Mouse (Mus musculus) stomach, embryonic 15.5 days (tissue): Measurements from ENCODE around the gene Selenon. TPM values are rescaled to one million over a fixed set of nuclear protein-coding genes. Genes with fewer than 3 reads are reported as not detected.
"Not testable (repeated sequence)": the region's sequence is repeated elsewhere in the genome, so short reads cannot be mapped to it uniquely, and the experiment has no call there.

Experiments
- ATAC-seq: fragments of 200-750 bp; cut with Nextera tagmentation; 2 replicates; pipeline ENCODE4 v1.8.0; 2017; ENCODE audit warnings: low read depth, moderate number of reproducible peaks, moderate TSS enrichment; ENCODE audit not compliant: insufficient read depth, low FRiP score
- H3K27ac ChIP-seq: fragments of 300-500 bp; sonication (generic); 2 replicates; pipeline ENCODE4 v1.5.1; 2015; ENCODE audit warnings: mild to moderate bottlenecking, inconsistent platforms
- H3K27me3 ChIP-seq: fragments of 300-500 bp; sonication (generic); replicated peaks from 2 replicates; pipeline ENCODE4 v1.6.1; 2015; ENCODE audit warnings: inconsistent platforms
- H3K36me3 ChIP-seq: fragments of 300-500 bp; sonication (generic); 2 replicates; pipeline ENCODE4 v1.6.1; 2015; ENCODE audit warnings: inconsistent platforms
- H3K4me1 ChIP-seq: fragments of 300-500 bp; sonication (generic); 2 replicates; pipeline ENCODE4 v1.6.1; 2015; ENCODE audit warnings: inconsistent platforms
- H3K4me2 ChIP-seq: fragments of 300-500 bp; sonication (generic); 2 replicates; pipeline ENCODE4 v1.6.1; 2015; ENCODE audit warnings: mild to moderate bottlenecking, inconsistent platforms
- H3K4me3 ChIP-seq: fragments of 300-500 bp; sonication (generic); replicated peaks from 2 replicates; pipeline ENCODE4 v1.5.1; 2015; ENCODE audit warnings: inconsistent platforms
- H3K9ac ChIP-seq: fragments of 300-500 bp; sonication (generic); 2 replicates; pipeline ENCODE4 v1.6.1; 2015; ENCODE audit warnings: inconsistent platforms
- H3K9me3 ChIP-seq: fragments of 300-500 bp; sonication (generic); 2 replicates; pipeline ENCODE4 v1.6.1; 2016; ENCODE audit warnings: inconsistent platforms
- WGBS: fragments of 180-500 bp; shearing (Covaris S2); methylation state at CpG from one replicate; pipeline ENCODE4 v1.1.7; 2015; 5-methylcytosine and 5-hydroxymethylcytosine counted together
- polyA plus RNA-seq: library from polyadenylated mRNA; unstranded; fragments of >200 nt; fragmentation: Nextera tagmentation; extraction: Ambion mirVana; gene quantifications from 2 replicates; pipeline ENCODE4 v1.2.1, GENCODE M21; 2015

The Selenon gene
- polyA plus RNA-seq, 1 experiment from 2014 or later = 33.0 TPM

DNA sequence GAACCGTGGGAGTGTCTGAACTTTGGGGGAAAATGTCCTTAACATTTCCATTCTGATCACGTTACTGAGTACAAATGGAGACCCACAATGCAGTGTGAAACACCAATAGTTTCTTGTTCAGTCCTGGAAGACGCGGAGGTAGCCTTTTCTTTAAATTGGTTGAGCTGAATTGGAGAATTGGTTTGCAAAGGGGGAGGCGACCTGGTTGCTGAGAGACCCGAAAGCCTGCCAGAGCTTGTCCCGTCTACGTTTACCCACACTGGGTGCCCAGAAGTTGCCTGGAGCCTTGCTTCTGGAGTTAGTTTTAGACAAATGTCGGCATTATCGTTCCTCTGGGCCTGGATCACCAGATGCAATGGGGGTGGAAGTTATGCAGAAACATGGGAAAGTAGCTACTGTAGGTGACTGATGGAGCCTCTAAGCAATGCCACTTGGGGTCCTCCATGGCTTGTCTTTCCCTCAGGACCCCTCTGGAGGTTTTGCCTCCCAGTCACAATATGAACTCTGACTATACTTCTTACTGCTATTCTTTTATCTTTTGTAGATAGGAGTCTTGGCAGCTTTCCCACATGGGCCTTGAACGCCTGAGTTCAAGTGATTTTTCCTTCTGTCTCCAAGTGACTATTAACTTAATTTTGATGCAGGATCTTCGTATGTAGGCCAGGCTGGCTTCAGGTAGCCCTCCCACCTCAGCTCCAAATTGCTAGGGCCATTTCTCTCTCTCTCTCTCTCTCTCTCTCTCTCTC is 53.8 kb downstream of the Selenon start:
- Histone ChIP-seq H3K27me3 (no peaks in the 10 kb centered on the region), H3K4me3 (no peak overlapping the region), H3K36me3 (no peaks in the 10 kb centered on the region), H3K27ac (0 out of 2 replicates have a peak overlapping the region, but pooled peaks have one; percentile 0), H3K4me2 (peak overlapping the region; percentile 98), H3K9ac (no peak overlapping the region), H3K9me3 (no peaks in the 10 kb centered on the region), H3K4me1 (peaks cover 26% of the 10 kb centered on the region)
- WGBS = 71% methylated on average over 12 of the region's 12 CpGs
- no peak for ATAC-seq

GRCm38 (mm10) chr4:134497223-134497622 is 54.7 kb downstream of the Selenon start:
- peak overlapping the region; percentile 56 for H3K4me3 ChIP-seq
- H3K9ac ChIP-seq = peak overlapping the region; percentile 42
- H3K4me1 ChIP-seq = peaks cover 26% of the 10 kb centered on the region
- no peak for ATAC-seq
- peak overlapping the region; percentile 98 for H3K4me2 ChIP-seq
- no peaks in the 10 kb centered on the region for H3K9me3 ChIP-seq
- H3K27ac ChIP-seq = peak overlapping the region; percentile 61; the same call in 1 of the 2 replicates
- no peaks in the 10 kb centered on the region for H3K27me3 ChIP-seq
- no peaks in the 10 kb centered on the region for H3K36me3 ChIP-seq
- 13% methylated on average over 6 of the region's 6 CpGs for WGBS

- peak within 1 kb of the TSS; percentile 42 for H3K9ac ChIP-seq
- whole genome bisulfite sequencing = 4% methylated on average over 35 of the region's 35 CpGs
- H3K4me2 ChIP-seq = peak within 1 kb of the TSS; percentile 98
- peaks cover 26% of the 10 kb centered on the region for H3K4me1 ChIP-seq
- no peaks in the 10 kb centered on the region for H3K27me3 ChIP-seq
- no peaks in the 10 kb centered on the region for H3K9me3 ChIP-seq
- H3K4me3 ChIP-seq = peak within 1 kb of the TSS; percentile 56
- no peaks in the 10 kb centered on the region for H3K36me3 ChIP-seq
- peak; percentile 65 for ATAC-seq
- peak within 1 kb of the TSS; percentile 61 for H3K27ac ChIP-seq
Measured at GRCm38 (mm10) chr4:134496595-134497210, 55.3 kb downstream of the Selenon start, which contains the start of gene Paqr7. Gene Paqr7 (plus strand): TSS chr4:134496697.

- H3K4me2 ChIP-seq = no peak overlapping the region
- no peak overlapping the region for H3K9ac ChIP-seq
- H3K9me3 ChIP-seq = no peaks in the 10 kb centered on the region
- H3K27me3 ChIP-seq = no peaks in the 10 kb centered on the region
- no peaks in the 10 kb centered on the region for H3K36me3 ChIP-seq
- WGBS = 63% methylated on average over 5 of the region's 5 CpGs
- H3K4me1 ChIP-seq = peaks cover 26% of the 10 kb centered on the region
- no peak for ATAC-seq
- H3K27ac ChIP-seq = no peak overlapping the region; the same call in 1 of the 2 replicates
- H3K4me3 ChIP-seq = no peak overlapping the region
Measured at GRCm38 (mm10) chr4:134495546-134495923, 56.4 kb downstream of the Selenon start.

DNA sequence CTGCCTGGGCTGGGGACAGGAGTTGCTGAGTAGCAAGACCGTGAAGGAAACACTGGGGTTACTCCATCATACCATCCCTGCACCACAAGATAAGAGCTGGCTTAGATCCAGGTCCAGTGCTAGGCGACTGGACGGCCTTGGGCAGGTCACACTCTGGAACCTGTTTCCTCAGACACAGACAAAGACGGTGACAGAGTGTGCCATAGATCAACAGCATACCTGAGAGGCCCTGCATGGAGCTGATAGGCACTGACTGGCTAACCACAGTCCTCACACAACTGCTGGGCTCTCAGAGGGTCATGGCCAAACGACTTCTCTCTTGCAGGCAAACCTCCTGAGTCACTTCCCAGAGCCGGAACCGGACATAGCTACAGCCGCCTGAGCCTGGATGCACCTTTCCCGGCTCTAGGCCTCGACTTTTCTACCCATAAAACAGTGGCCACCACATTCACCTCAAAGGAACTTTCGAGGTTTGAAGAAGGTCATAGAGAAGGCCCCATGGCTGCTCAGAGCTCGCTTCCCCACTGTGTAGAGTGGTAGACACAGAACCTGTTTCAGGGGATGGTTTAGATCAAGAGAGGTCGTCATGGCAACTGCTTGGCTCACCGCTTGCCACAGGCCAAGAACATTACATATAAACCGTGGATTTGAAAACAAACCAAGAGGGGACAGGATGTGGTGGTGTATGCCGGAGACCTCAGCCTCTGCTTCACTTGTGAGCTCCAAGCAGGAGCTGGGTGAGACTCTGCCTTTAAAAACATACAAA is 57.0 kb downstream of the Selenon start:
- H3K36me3 ChIP-seq = no peaks in the 10 kb centered on the region
- WGBS = 58% methylated on average over 16 of the region's 16 CpGs
- no peak overlapping the region for H3K9ac ChIP-seq
- no peak overlapping the region for H3K4me3 ChIP-seq
- H3K27ac ChIP-seq = peak overlapping the region; percentile 28; the same call in 1 of the 2 replicates
- H3K27me3 ChIP-seq = no peaks in the 10 kb centered on the region
- H3K4me2 ChIP-seq = no peak overlapping the region
- peaks cover 26% of the 10 kb centered on the region for H3K4me1 ChIP-seq
- peak; percentile 66 for ATAC-seq
- H3K9me3 ChIP-seq = no peaks in the 10 kb centered on the region

- WGBS = 90% methylated on average over 6 of the region's 6 CpGs
- H3K9me3 ChIP-seq, H3K27ac ChIP-seq: not testable (repeated sequence)
Measured at GRCm38 (mm10) chr4:134494161-134494560, 57.8 kb downstream of the Selenon start.

GRCm38 (mm10) chr4:134491716-134492115 is 60.2 kb downstream of the Selenon start:
- WGBS = 59% methylated on average over 6 of the region's 6 CpGs
- no peak overlapping the region for H3K27ac ChIP-seq
- H3K27me3 ChIP-seq = no peaks in the 10 kb centered on the region
- H3K9me3 ChIP-seq = no peaks in the 10 kb centered on the region
- H3K4me1 ChIP-seq = peaks cover 16% of the 10 kb centered on the region
- no peaks in the 10 kb centered on the region for H3K36me3 ChIP-seq
- H3K4me2 ChIP-seq = no peak overlapping the region
- H3K4me3 ChIP-seq = no peak overlapping the region
- H3K9ac ChIP-seq = no peak overlapping the region
- ATAC-seq = no peak

More at GRCm38 (mm10) chr4:134494161-134494560, 57.8 kb downstream of the Selenon start:
- H3K36me3 ChIP-seq, ATAC-seq, H3K4me2 ChIP-seq, H3K4me3 ChIP-seq, H3K27me3 ChIP-seq, H3K9ac ChIP-seq: not testable (repeated sequence)
- H3K4me1 ChIP-seq = peaks cover 26% of the 10 kb centered on the region

GRCm38 (mm10) chr4:134489986-134490665 is 61.8 kb downstream of the Selenon start:
- ATAC-seq = no peak
- WGBS = 74% methylated on average over 11 of the region's 11 CpGs

GRCm38 (mm10) chr4:134488211-134488610 is 63.8 kb downstream of the Selenon start:
- Histone ChIP-seq H3K4me3 (no peak overlapping the region), H3K4me1 (no peaks in the 10 kb centered on the region; the same call in 1 of the 2 replicates), H3K27me3 (no peaks in the 10 kb centered on the region), H3K27ac (no peak overlapping the region), H3K9me3 (no peaks in the 10 kb centered on the region), H3K36me3 (no peaks in the 10 kb centered on the region), H3K4me2 (no peak overlapping the region), H3K9ac (no peak overlapping the region)
- 83% methylated on average over 5 of the region's 5 CpGs for WGBS
- no peak for ATAC-seq

More at GRCm38 (mm10) chr4:134489986-134490665, 61.8 kb downstream of the Selenon start:
- no peaks in the 10 kb centered on the region for H3K9me3 ChIP-seq
- H3K4me1 ChIP-seq = peaks cover 7% of the 10 kb centered on the region; the same call in 1 of the 2 replicates
- H3K4me3 ChIP-seq = no peak overlapping the region
- no peaks in the 10 kb centered on the region for H3K36me3 ChIP-seq
- H3K9ac ChIP-seq = no peak overlapping the region
- H3K27me3 ChIP-seq = no peaks in the 10 kb centered on the region
- no peak overlapping the region for H3K27ac ChIP-seq
- no peak overlapping the region for H3K4me2 ChIP-seq
